Mouse (Mus musculus) heart, postnatal 0 days (tissue): Measurements from ENCODE around the gene Slx1b.

Experiments used
- CTCF ChIP-seq: IDR thresholded peaks from 2 replicates; pipeline ENCODE4 v1.5.1; 2016; ENCODE audit warnings: antibody characterized with exemption, control low read depth, low read depth
- EP300 ChIP-seq: IDR thresholded peaks from 2 replicates; pipeline ENCODE4 v1.6.1; 2016; ENCODE audit warnings: antibody characterized with exemption, low read depth

GRCm38 (mm10) chr7:126702861-126703756 lies 7.5 kb upstream of the Slx1b start:
- no peak for TF ChIP-seq CTCF
- no peak for TF ChIP-seq EP300
